Mouse (Mus musculus): ENCODE results near the gene Gm20696. TPM values are rescaled to one million over a fixed set of nuclear protein-coding genes. Genes with fewer than 3 reads are reported as not detected.
A peak's percentile ranks its signal among the peaks of the same experiment; 100 is the strongest.

Gene Gm20696
- total and polyA plus RNA-seq, 2 experiments from 2014 or later, result 2.5 to 3.6 TPM

DNA sequence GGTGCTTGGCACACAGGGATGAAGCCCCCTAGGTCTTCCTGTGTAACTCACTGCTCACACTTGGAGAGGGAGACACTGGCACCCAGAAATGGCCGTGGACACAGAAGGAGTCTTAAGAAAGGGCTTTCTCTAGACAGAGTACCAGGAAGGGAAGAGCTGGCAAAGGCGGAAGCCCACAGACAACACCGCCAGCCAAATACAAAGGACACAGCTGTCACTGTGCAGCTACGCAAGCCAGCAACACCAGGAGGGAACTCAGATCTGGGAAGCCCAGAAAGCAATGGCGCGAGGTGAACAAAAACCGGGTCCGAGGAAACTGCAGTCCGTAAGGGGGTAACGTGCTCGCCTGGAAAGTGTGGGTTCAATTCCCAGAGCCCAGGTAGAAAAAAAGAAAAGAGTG is 11.5 kb upstream of the Gm20696 start:
- no peak overlapping the region for H3K4me3 ChIP-seq (ENCODE audit: low read length)
- peak; percentile 65 for DNase-seq (ENCODE audit: low spot score)

GRCm38 (mm10) chr6:99677325-99677724 is 10.7 kb upstream of the Gm20696 start:
- H3K4me1 ChIP-seq (ENCODE audit: insufficient read depth, low read length), result 0 out of 2 replicates have a peak, but pooled peaks cover 7% of the 10 kb centered on the region
- no peak for TF ChIP-seq CTCF (IDR thresholded peaks at IDR 0.05; ENCODE audit: low read depth)
- WGBS, result 89% methylated on average over 8 of the region's 8 CpGs

More for the DNA sequence above, 11.5 kb upstream of the Gm20696 start:
- WGBS, result 45% methylated on average over 11 of the region's 11 CpGs
- Histone ChIP-seq H3K9me3 (ENCODE audit: low read length) (no peaks in the 10 kb centered on the region), H3K4me2 (ENCODE audit: low read depth, low read length) (peak overlapping the region; percentile 19; the same call in 1 of the 2 replicates), H3K4me1 (ENCODE audit: insufficient read depth, low read length) (0 out of 2 replicates have a peak, but pooled peaks cover 7% of the 10 kb centered on the region), H3K9ac (replicated peaks; ENCODE audit: low read length) (no peak overlapping the region), H3K36me3 (ENCODE audit: insufficient read depth, low read length) (no peaks in the 10 kb centered on the region), H3K27ac (peak overlapping the region; percentile 32; the same call in 1 of the 2 replicates), H3K27me3 (ENCODE audit: insufficient read depth, low read length) (no peaks in the 10 kb centered on the region)
- TF ChIP-seq CTCF (IDR thresholded peaks at IDR 0.05; ENCODE audit: low read depth), result no peak
- ATAC-seq, result peak; percentile 87

DNA sequence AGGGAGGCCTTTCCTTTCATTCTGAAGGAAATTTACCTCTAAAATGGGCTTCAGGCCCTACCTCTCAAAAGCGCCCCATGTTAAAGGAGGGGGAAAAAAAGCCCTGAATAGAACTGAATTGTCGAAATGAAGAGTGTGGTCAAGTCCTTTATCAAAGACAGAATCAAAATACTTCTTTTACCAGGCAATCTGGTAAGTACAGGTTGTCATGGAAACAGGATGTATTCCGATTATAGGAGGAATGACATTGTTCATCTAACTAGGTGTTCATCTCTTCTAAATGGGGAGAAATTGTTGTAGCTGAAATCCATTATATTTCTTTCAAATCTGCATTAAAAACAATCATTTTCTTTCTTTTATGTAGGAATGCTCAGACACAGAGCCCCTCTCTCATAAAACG is 7.9 kb upstream of the Gm20696 start:
- no peak for ATAC-seq
- 65% methylated on average over 4 of the region's 4 CpGs for WGBS
- no peak overlapping the region for H3K27ac ChIP-seq

More at GRCm38 (mm10) chr6:99677325-99677724, 10.7 kb upstream of the Gm20696 start:
- ATAC-seq (no peak), DNase-seq (ENCODE audit: low spot score) (no peak)
- Histone ChIP-seq H3K9ac (replicated peaks; ENCODE audit: low read length) (no peak overlapping the region), H3K9me3 (ENCODE audit: low read length) (no peaks in the 10 kb centered on the region), H3K4me2 (ENCODE audit: low read depth, low read length) (no peak overlapping the region), H3K4me3 (ENCODE audit: low read length) (no peak overlapping the region), H3K27me3 (ENCODE audit: insufficient read depth, low read length) (no peaks in the 10 kb centered on the region), H3K27ac (no peak overlapping the region), H3K36me3 (ENCODE audit: insufficient read depth, low read length) (no peaks in the 10 kb centered on the region)

GRCm38 (mm10) chr6:99671768-99672167 is 5.2 kb upstream of the Gm20696 start:
- no peak for DNase-seq (ENCODE audit: low spot score)
- no peak for ATAC-seq
- Histone ChIP-seq H3K4me2 (ENCODE audit: low read depth, low read length) (no peak overlapping the region), H3K4me1 (ENCODE audit: insufficient read depth, low read length) (peaks cover 32% of the 10 kb centered on the region), H3K27ac (no peak overlapping the region), H3K9me3 (ENCODE audit: low read length) (no peaks in the 10 kb centered on the region), H3K4me3 (ENCODE audit: low read length) (no peak overlapping the region), H3K36me3 (ENCODE audit: insufficient read depth, low read length) (no peaks in the 10 kb centered on the region), H3K27me3 (ENCODE audit: insufficient read depth, low read length) (no peaks in the 10 kb centered on the region), H3K9ac (replicated peaks; ENCODE audit: low read length) (no peak overlapping the region)
- peak; percentile 40 for TF ChIP-seq CTCF (IDR thresholded peaks at IDR 0.05; ENCODE audit: low read depth)
- 72% methylated on average over 3 of the region's 3 CpGs for WGBS

More for the DNA sequence above, 7.9 kb upstream of the Gm20696 start:
- Histone ChIP-seq H3K9me3 (ENCODE audit: low read length) (no peaks in the 10 kb centered on the region), H3K9ac (replicated peaks; ENCODE audit: low read length) (no peak overlapping the region), H3K4me2 (ENCODE audit: low read depth, low read length) (no peak overlapping the region), H3K27me3 (ENCODE audit: insufficient read depth, low read length) (no peaks in the 10 kb centered on the region), H3K4me1 (ENCODE audit: insufficient read depth, low read length) (peaks cover 20% of the 10 kb centered on the region), H3K4me3 (ENCODE audit: low read length) (no peak overlapping the region), H3K36me3 (ENCODE audit: insufficient read depth, low read length) (no peaks in the 10 kb centered on the region)
- TF ChIP-seq CTCF (IDR thresholded peaks at IDR 0.05; ENCODE audit: low read depth), result no peak
- DNase-seq (ENCODE audit: low spot score), result no peak

DNA sequence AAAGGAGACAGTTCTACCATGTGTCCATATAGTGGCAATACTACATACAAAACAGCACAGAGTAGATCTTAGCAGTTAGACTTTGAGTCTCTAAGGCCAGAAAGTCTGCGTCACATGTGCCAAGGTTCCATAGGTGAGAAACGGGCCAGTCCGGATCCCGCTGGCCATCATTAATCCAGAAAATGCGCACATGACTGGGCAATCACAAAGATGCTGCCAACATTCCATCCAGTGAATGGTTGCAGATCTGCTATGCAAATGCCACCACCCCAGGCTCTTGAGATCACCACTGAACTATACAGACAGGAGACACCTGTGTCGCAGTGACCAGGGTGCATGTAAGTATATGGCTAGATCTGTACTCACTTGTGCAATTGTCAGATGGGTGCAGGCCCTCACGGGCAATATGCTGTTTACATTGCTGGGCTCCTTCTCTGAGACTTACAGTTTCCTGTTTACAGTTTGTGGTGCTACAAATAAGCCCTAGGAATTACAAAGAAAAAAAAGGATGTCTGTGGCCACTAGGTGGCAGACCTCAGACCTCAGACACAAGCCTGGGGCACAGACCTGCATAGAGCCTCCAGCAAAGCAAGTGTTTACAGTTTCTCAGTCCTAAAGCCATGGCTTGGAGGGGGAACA is 4.0 kb upstream of the Gm20696 start:
- no peak overlapping the region for H3K4me2 ChIP-seq (ENCODE audit: low read depth, low read length)

DNA sequence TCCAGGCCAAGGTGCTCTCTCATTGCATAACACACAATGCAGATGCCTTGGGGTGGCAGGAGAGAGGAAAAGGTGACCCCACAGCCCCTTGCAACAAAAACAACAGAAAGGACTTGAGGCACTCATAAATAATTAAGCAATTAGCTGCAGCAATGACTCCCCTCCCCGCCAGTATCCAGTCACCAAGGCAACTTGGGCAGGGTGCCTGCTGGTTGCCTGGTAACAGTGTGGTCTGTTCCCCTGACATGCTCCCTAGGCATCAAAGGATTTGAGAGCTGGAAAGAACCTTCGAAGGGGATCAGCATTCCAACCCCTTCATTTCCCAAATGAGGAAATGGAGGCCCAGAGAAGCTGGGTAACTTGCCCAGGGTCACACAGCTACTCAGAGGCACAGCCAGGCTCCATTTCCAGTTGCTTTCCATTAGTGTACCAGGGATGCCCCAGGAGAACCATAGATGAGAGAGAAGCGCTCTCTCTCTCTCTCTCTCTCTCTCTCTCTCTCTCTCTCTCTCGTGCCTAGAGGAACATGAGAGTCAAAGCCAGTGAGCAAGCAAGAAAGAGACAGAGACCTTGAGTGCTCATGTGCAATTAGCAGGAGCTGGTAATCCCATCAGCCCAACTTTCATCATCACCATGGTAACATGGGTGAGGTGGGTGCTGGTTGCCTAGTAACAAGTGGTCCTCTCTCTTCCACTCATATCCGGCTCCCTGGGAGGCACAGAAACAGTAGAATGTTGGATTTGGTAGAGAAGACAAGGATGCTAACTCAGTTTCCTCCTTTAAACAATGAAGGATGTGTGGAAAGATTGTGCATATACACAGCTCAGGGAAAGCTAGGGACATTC is 3.1 kb upstream of the Gm20696 start:
- no peak overlapping the region for H3K9ac ChIP-seq (replicated peaks; ENCODE audit: low read length)
- H3K4me1 ChIP-seq (ENCODE audit: insufficient read depth, low read length), result peaks cover 32% of the 10 kb centered on the region
- DNase-seq (ENCODE audit: low spot score) (peak; percentile 89), ATAC-seq (peak; percentile 71)
- no peaks in the 10 kb centered on the region for H3K27me3 ChIP-seq (ENCODE audit: insufficient read depth, low read length)
- no peaks in the 10 kb centered on the region for H3K9me3 ChIP-seq (ENCODE audit: low read length)
- WGBS, result 13% methylated on average over 5 of the region's 5 CpGs
- H3K27ac ChIP-seq, result peak overlapping the region; percentile 41
- no peaks in the 10 kb centered on the region for H3K36me3 ChIP-seq (ENCODE audit: insufficient read depth, low read length)
- no peak overlapping the region for H3K4me3 ChIP-seq (ENCODE audit: low read length)
- peak overlapping the region; percentile 21 for H3K4me2 ChIP-seq (ENCODE audit: low read depth, low read length)
- no peak for TF ChIP-seq CTCF (IDR thresholded peaks at IDR 0.05; ENCODE audit: low read depth)

More for the DNA sequence above, 4.0 kb upstream of the Gm20696 start:
- 44% methylated on average over 7 of the region's 7 CpGs for WGBS
- H3K27me3 ChIP-seq (ENCODE audit: insufficient read depth, low read length), result no peaks in the 10 kb centered on the region
- peak; percentile 43 for ATAC-seq
- H3K4me1 ChIP-seq (ENCODE audit: insufficient read depth, low read length), result peaks cover 32% of the 10 kb centered on the region
- no peaks in the 10 kb centered on the region for H3K36me3 ChIP-seq (ENCODE audit: insufficient read depth, low read length)
- no peak overlapping the region for H3K9ac ChIP-seq (replicated peaks; ENCODE audit: low read length)
- no peak overlapping the region for H3K4me3 ChIP-seq (ENCODE audit: low read length)
- H3K27ac ChIP-seq, result peak overlapping the region; percentile 41; the same call in 1 of the 2 replicates
- DNase-seq (ENCODE audit: low spot score), result peak; percentile 80
- TF ChIP-seq CTCF (IDR thresholded peaks at IDR 0.05; ENCODE audit: low read depth), result peak; percentile 84
- no peaks in the 10 kb centered on the region for H3K9me3 ChIP-seq (ENCODE audit: low read length)

Data from hindbrain, postnatal 0 days (tissue).